Mouse (Mus musculus) hindbrain, embryonic 15.5 days (tissue): ENCODE measurements around the gene Olfr56. TPM values are rescaled to one million over a fixed set of nuclear protein-coding genes. Genes with fewer than 3 reads are reported as not detected.
A peak's percentile ranks its signal among the peaks of the same experiment; 100 is the strongest.

Experiments
- ATAC-seq: fragments of 200-750 bp; cut with Nextera tagmentation; 2 replicates; pipeline ENCODE4 v1.8.0; 2017; ENCODE audit warnings: low read depth, moderate number of reproducible peaks, moderate TSS enrichment; ENCODE audit not compliant: low FRiP score
- H3K27ac ChIP-seq: fragments of 300-500 bp; sonication (generic); replicated peaks from 2 replicates; pipeline ENCODE4 v1.5.1; 2015; ENCODE audit warnings: mild to moderate bottlenecking, inconsistent platforms
- H3K27me3 ChIP-seq: fragments of 300-500 bp; sonication (generic); 2 replicates; pipeline ENCODE4 v1.6.1; 2015; ENCODE audit warnings: control low read depth, inconsistent platforms
- H3K36me3 ChIP-seq: fragments of 300-500 bp; sonication (generic); 2 replicates; pipeline ENCODE4 v1.6.1; 2015; ENCODE audit warnings: control low read depth, inconsistent platforms
- H3K4me1 ChIP-seq: fragments of 300-500 bp; sonication (generic); replicated peaks from 2 replicates; pipeline ENCODE4 v1.6.1; 2015; ENCODE audit warnings: control low read depth, inconsistent platforms
- H3K4me2 ChIP-seq: fragments of 300-500 bp; sonication (generic); 2 replicates; pipeline ENCODE4 v1.6.1; 2015; ENCODE audit warnings: moderate library complexity, mild to moderate bottlenecking, inconsistent platforms
- H3K4me3 ChIP-seq: fragments of 300-500 bp; sonication (generic); 2 replicates; pipeline ENCODE4 v1.5.1; 2015; ENCODE audit warnings: mild to moderate bottlenecking, inconsistent platforms
- H3K9ac ChIP-seq: fragments of 300-500 bp; sonication (generic); 2 replicates; pipeline ENCODE4 v1.6.1; 2015; ENCODE audit warnings: inconsistent platforms
- H3K9me3 ChIP-seq: fragments of 300-500 bp; sonication (generic); 2 replicates; pipeline ENCODE4 v1.6.1; 2016; ENCODE audit warnings: control low read depth, inconsistent platforms
- WGBS: fragments of 180-500 bp; shearing (Covaris S2); methylation state at CpG from one replicate; pipeline ENCODE4 v1.1.7; 2015; 5-methylcytosine and 5-hydroxymethylcytosine counted together
- polyA plus RNA-seq: library from polyadenylated mRNA; unstranded; fragments of >200 nt; fragmentation: Nextera tagmentation; extraction: Ambion mirVana; gene quantifications from 2 replicates; pipeline ENCODE4 v1.2.1, GENCODE M21; 2015

The Olfr56 gene
- polyA plus RNA-seq, 1 experiment from 2014 or later, result not detected

GRCm38 (mm10) chr11:49086858-49087361, 108.2 kb downstream of the Olfr56 start:
- Histone ChIP-seq H3K4me2 (no peak overlapping the region), H3K27me3 (no peaks in the 10 kb centered on the region), H3K9me3 (no peaks in the 10 kb centered on the region), H3K9ac (no peak overlapping the region), H3K4me3 (no peak overlapping the region), H3K27ac (no peak overlapping the region), H3K36me3 (no peaks in the 10 kb centered on the region), H3K4me1 (no peaks in the 10 kb centered on the region)
- WGBS, result 81% methylated on average over 6 of the region's 6 CpGs
- ATAC-seq, result no peak

GRCm38 (mm10) chr11:49087830-49088616, 109.3 kb downstream of the Olfr56 start:
- WGBS, result 46% methylated on average over 22 of the region's 22 CpGs
- H3K9me3 ChIP-seq, result no peaks in the 10 kb centered on the region
- H3K4me2 ChIP-seq, result peak overlapping the region; percentile 36
- H3K9ac ChIP-seq, result no peak overlapping the region
- H3K4me3 ChIP-seq, result no peak overlapping the region
- H3K36me3 ChIP-seq, result no peaks in the 10 kb centered on the region
- H3K4me1 ChIP-seq, result no peaks in the 10 kb centered on the region
- ATAC-seq, result no peak
- no peak overlapping the region for H3K27ac ChIP-seq
- no peaks in the 10 kb centered on the region for H3K27me3 ChIP-seq

DNA sequence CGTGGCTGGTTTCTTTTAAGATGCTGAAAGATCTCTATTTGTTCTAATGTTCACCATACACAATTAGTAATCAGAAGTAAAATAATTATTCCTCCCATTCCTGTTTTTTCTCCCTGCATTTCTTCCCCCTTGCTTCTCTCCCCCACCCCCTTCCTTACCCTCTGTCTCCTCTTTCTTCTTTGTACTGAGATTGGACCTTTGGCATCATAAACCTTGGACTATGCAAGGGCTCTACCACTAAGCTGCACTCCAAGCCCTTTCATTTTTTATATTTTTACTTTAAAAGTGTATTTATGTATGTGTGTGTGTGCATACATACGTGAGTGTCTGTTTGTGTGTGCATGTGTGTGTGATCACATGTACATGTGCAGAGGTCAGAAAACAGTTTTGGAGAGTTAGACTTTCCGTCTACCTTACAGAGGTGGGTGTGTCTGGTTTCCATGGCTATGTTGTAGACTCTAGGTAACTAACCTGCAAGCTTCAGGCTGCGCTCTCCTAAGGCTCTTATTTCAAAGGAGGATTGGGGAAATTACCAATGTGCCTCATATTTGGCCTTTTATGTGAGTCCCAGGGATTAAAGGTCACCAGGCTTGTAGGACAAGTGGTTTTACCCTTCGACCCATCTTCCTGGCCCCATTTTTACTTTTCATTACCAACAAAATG, 110.4 kb downstream of the Olfr56 start:
- Histone ChIP-seq H3K9ac (no peak overlapping the region), H3K36me3 (no peaks in the 10 kb centered on the region), H3K4me1 (no peaks in the 10 kb centered on the region), H3K9me3 (no peaks in the 10 kb centered on the region), H3K4me3 (no peak overlapping the region), H3K27me3 (no peaks in the 10 kb centered on the region), H3K4me2 (no peak overlapping the region), H3K27ac (no peak overlapping the region)
- no peak for ATAC-seq
- WGBS, result 93% methylated on average over 5 of the region's 5 CpGs

DNA sequence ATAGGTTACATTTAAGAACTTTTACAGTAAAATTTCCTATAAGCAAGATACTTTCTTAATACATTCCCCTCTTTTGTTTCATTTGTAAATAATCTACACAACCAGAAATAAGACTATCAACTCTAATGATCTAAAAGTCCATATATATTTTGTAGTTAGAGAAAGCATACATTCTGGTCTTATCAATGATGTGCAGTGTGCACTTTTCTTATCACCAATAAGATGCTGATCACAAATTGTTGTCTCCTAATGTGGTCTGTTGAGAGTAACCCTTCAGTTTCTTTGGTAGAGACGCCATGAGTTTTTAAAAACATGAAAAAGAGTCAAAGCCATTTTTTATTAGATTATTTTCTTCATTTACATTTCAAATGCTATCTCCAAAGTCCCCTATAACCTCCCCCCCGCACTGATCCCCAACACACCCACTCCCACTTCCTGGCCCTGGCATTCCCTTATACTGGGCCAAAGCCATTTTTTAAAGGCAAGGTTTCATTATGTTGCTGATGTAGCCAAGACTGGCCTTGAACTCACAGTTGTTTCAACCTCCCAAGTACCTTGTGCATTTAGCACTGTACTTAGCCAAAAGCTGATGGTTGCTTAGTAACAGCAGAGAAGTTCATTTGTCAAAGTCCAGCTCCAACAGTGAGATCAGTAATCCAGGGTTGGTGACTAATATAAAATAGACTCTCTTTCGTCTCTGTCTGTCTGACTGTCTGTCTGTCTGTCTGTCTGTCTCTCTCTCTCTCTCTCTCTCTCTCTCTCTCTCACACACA, 111.2 kb downstream of the Olfr56 start:
- WGBS, result 85% methylated on average over 3 of the region's 3 CpGs
- H3K27ac ChIP-seq, result no peak overlapping the region
- ATAC-seq, result no peak

DNA sequence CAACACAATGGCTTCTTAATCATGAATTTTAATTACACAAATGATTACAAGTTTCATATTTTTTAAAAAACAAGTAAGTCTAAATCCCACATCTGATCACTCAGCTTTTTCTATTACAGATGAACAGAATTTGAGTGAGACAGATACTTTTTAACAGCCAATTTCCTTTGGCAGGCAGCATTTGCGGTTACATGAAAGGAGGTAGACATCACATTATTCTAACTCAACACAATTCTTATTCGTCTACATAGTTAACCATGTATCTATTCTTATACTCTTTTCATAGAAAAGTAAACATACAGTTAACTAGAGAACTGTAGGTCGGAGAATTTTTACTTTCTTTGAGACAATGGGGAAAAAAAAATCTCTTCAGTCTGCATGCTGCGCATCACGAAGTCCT, 111.9 kb downstream of the Olfr56 start:
- H3K9me3 ChIP-seq, result no peaks in the 10 kb centered on the region
- no peak overlapping the region for H3K27ac ChIP-seq
- no peak for ATAC-seq
- H3K4me1 ChIP-seq, result no peaks in the 10 kb centered on the region
- H3K27me3 ChIP-seq, result no peaks in the 10 kb centered on the region
- H3K36me3 ChIP-seq, result no peaks in the 10 kb centered on the region
- WGBS, result 91% methylated on average over 5 of the region's 5 CpGs
- H3K9ac ChIP-seq, result no peak overlapping the region
- H3K4me2 ChIP-seq, result no peak overlapping the region
- H3K4me3 ChIP-seq, result no peak overlapping the region

More for the DNA sequence above, 111.2 kb downstream of the Olfr56 start:
- Histone ChIP-seq H3K36me3 (no peaks in the 10 kb centered on the region), H3K9ac (no peak overlapping the region), H3K4me2 (no peak overlapping the region), H3K4me3 (no peak overlapping the region), H3K27me3 (no peaks in the 10 kb centered on the region), H3K9me3 (no peaks in the 10 kb centered on the region), H3K4me1 (no peaks in the 10 kb centered on the region)

GRCm38 (mm10) chr11:49091171-49091570, 112.5 kb downstream of the Olfr56 start:
- no peaks in the 10 kb centered on the region for H3K9me3 ChIP-seq
- no peaks in the 10 kb centered on the region for H3K4me1 ChIP-seq
- ATAC-seq, result no peak
- no peak overlapping the region for H3K4me2 ChIP-seq
- H3K27ac ChIP-seq, result no peak overlapping the region
- no peak overlapping the region for H3K4me3 ChIP-seq
- H3K9ac ChIP-seq, result no peak overlapping the region
- WGBS, result 86% methylated on average over 4 of the region's 4 CpGs
- no peaks in the 10 kb centered on the region for H3K36me3 ChIP-seq
- H3K27me3 ChIP-seq, result no peaks in the 10 kb centered on the region

- no peaks in the 10 kb centered on the region for H3K27me3 ChIP-seq
- no peak for ATAC-seq
- H3K9ac ChIP-seq, result no peak overlapping the region
- no peak overlapping the region for H3K27ac ChIP-seq
- H3K4me1 ChIP-seq, result no peaks in the 10 kb centered on the region
- H3K4me2 ChIP-seq, result no peak overlapping the region
- no peaks in the 10 kb centered on the region for H3K36me3 ChIP-seq
- 94% methylated on average over 1 of the region's 1 CpGs for WGBS
- no peak overlapping the region for H3K4me3 ChIP-seq
- no peaks in the 10 kb centered on the region for H3K9me3 ChIP-seq
Measured at GRCm38 (mm10) chr11:49092053-49092586, 113.4 kb downstream of the Olfr56 start.

- WGBS, result 99% methylated on average over 2 of the region's 2 CpGs
- ATAC-seq, result no peak
Measured at GRCm38 (mm10) chr11:49092786-49093185, 114.1 kb downstream of the Olfr56 start.

GRCm38 (mm10) chr11:49093861-49094660, 115.4 kb downstream of the Olfr56 start:
- no peak for ATAC-seq
- Histone ChIP-seq H3K36me3 (no peaks in the 10 kb centered on the region), H3K27me3 (no peaks in the 10 kb centered on the region), H3K9me3 (no peaks in the 10 kb centered on the region), H3K4me1 (no peaks in the 10 kb centered on the region), H3K27ac (no peak overlapping the region), H3K9ac (no peak overlapping the region), H3K4me3 (no peak overlapping the region), H3K4me2 (no peak overlapping the region)
- WGBS, result 89% methylated on average over 6 of the region's 6 CpGs

More at GRCm38 (mm10) chr11:49092786-49093185, 114.1 kb downstream of the Olfr56 start:
- H3K36me3 ChIP-seq, result no peaks in the 10 kb centered on the region
- H3K4me3 ChIP-seq, result no peak overlapping the region
- no peaks in the 10 kb centered on the region for H3K9me3 ChIP-seq
- no peaks in the 10 kb centered on the region for H3K4me1 ChIP-seq
- H3K27ac ChIP-seq, result no peak overlapping the region
- H3K9ac ChIP-seq, result no peak overlapping the region
- no peak overlapping the region for H3K4me2 ChIP-seq
- no peaks in the 10 kb centered on the region for H3K27me3 ChIP-seq

DNA sequence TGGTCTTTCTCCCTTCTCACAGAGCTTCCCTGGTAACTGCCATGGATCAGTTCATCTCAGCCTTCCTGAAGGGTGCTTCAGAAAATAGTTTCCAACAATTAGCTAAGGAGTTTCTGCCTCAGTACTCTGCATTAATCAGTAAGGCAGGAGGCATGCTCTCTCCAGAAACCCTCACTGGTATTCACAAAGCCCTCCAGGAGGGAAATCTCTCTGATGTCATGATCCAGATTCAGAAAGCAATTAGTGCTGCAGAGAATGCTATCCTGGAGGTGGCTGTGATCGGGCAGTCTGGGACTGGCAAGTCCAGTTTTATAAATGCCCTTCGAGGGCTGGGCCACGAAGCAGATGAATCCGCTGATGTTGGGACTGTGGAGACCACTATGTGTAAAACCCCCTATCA, 116.7 kb downstream of the Olfr56 start:
- no peak overlapping the region for H3K27ac ChIP-seq
- WGBS, result 81% methylated on average over 4 of the region's 4 CpGs
- H3K4me3 ChIP-seq, result no peak overlapping the region
- no peak overlapping the region for H3K9ac ChIP-seq
- ATAC-seq, result no peak
- no peak overlapping the region for H3K4me2 ChIP-seq
- H3K27me3 ChIP-seq, result no peaks in the 10 kb centered on the region
- no peaks in the 10 kb centered on the region for H3K36me3 ChIP-seq
- no peaks in the 10 kb centered on the region for H3K9me3 ChIP-seq
- no peaks in the 10 kb centered on the region for H3K4me1 ChIP-seq

DNA sequence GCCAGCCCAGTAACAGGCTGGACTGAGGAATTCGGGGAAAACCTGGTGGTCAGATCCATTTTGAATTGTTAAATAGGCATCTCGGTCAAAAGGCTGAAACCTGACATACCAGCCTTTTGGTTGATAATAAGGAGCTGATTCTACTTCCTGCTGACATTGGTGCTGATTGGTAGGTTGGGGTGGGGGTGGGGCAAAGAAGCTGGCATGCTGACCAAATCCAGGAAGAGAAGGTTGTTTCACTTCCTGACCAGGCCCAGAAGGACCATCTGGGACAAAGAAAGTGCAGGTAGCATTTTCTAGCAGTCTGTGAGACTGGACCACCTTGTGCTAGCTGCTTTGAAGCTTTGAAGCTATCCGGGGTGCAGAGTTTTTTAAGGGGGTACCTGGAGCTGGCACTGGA, 121.7 kb downstream of the Olfr56 start:
- no peaks in the 10 kb centered on the region for H3K27me3 ChIP-seq
- no peak overlapping the region for H3K27ac ChIP-seq
- no peaks in the 10 kb centered on the region for H3K4me1 ChIP-seq
- no peak overlapping the region for H3K4me2 ChIP-seq
- WGBS, result 91% methylated on average over 3 of the region's 3 CpGs
- ATAC-seq, result no peak
- H3K9me3 ChIP-seq, result no peaks in the 10 kb centered on the region
- H3K9ac ChIP-seq, result no peak overlapping the region
- H3K36me3 ChIP-seq, result no peaks in the 10 kb centered on the region
- H3K4me3 ChIP-seq, result no peak overlapping the region
